In the genomic region with DNA sequence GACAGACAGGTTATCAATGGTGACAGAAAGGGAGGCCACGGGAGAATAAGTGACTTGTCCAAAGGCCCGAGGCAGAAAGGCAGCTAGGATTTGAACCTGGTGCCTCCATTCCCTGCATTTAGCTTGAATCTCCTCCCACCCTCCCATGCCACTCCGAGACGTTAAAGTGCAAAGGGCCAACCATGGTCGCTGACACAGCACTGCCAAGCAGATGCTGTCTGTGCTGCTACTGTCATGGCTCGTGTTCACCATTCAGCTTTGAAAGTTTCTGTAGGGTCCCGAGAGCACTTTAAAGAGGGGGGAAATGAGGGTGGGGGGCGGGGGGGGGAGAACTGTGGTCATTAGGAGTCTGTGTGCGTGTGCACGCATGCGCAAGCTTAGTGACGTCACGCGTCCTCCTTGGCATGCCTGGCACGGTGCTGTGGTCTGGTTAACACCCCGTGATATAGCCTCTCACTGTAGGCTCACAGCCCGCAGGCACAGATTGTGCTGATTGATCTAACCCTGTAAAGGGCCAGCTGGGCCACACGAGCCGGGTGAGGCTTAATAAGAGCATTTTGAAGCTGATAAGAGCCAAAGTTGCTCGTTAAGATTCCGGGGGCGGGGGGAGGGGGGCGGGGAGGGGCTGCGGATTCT, we compare ENCODE assay signal across 8 mouse cellular contexts.
DNase-seq lines count a peak whose midpoint lies in the region; ATAC-seq and TF ChIP-seq lines count a peak whose summit lies in the region.

No protein-coding gene starts in this region.

- H3K27ac ChIP-seq in testis, adult 2 months (ENCODE audit: control insufficient read depth, insufficient read depth, low read depth, low read length), result no peak overlapping the region

- no peak for ATAC-seq in CD4-positive, CD25-positive, alpha-beta regulatory T cell, adult 4 months
- ATAC-seq in megakaryocyte-erythroid progenitor cell, adult 5-6 weeks (replicated peaks; ENCODE audit: low FRiP score, low TSS enrichment, poor library complexity, severe bottlenecking), result peak; percentile 50; the same call in 1 of the 2 replicates
- no peak for ATAC-seq in granulocyte monocyte progenitor cell, adult 5-6 weeks (replicated peaks; ENCODE audit: poor library complexity, severe bottlenecking)

- no peak; the same call in 1 of the 2 replicates for TF ChIP-seq POLR2A in testis, adult 2 months (IDR thresholded peaks at IDR 0.05; ENCODE audit: control insufficient read depth, low read depth, low read length)

- no peaks in the 10 kb centered on the region for H3K27me3 ChIP-seq in testis, adult 2 months (ENCODE audit: control insufficient read depth, insufficient read depth, low read length)

- H3K4me1 ChIP-seq in testis, adult 2 months (ENCODE audit: control insufficient read depth, insufficient read depth, low read length), result peaks cover 6% of the 10 kb centered on the region

- no peak for TF ChIP-seq CTCF in testis, adult 2 months (IDR thresholded peaks at IDR 0.05; ENCODE audit: control insufficient read depth, insufficient read depth, insufficient replicate concordance, low read depth, low read length)

- H3K4me3 ChIP-seq in testis, adult 2 months (ENCODE audit: control insufficient read depth, low read depth, low read length), result peak overlapping the region; percentile 73

- DNase-seq in CD4-positive, CD25-positive, alpha-beta regulatory T cell, adult 2 months (ENCODE audit: low read depth, low spot score), result peak; percentile 11
- DNase-seq in testis, postnatal 14 days (ENCODE audit: low spot score), result no peak
- DNase-seq in layer of hippocampus, postnatal 10 days (ENCODE audit: low spot score in 2 of 2), result peak; percentile 50 to 59
- no peak for DNase-seq in spleen, postnatal 10 days (ENCODE audit: low spot score in 2 of 2)

- H3K36me3 ChIP-seq in testis, adult 2 months (ENCODE audit: control insufficient read depth, insufficient read depth, low read length), result no peaks in the 10 kb centered on the region

Comparison
In these comparisons a context has a peak if more than half of its experiments do, and no peak if none do; other contexts are left out.
1. DNase-seq: peak in CD4-positive, CD25-positive, alpha-beta regulatory T cell, adult 2 months (single experiment) and layer of hippocampus, postnatal 10 days (2 of 2); none in testis, postnatal 14 days (single experiment) and spleen, postnatal 10 days (0 of 2).